Mouse (Mus musculus): ENCODE data around the gene Tvp23b. TPM values are rescaled to one million over a fixed set of nuclear protein-coding genes. Genes with fewer than 3 reads are reported as not detected.

The Tvp23b gene
- polyA plus RNA-seq, 1 experiment from 2014 or later = 29.1 TPM

GRCm38 (mm10) chr11:62919946-62920742 lies 40.9 kb downstream of the Tvp23b start:
- H3K9ac ChIP-seq (replicated peaks) = no peak overlapping the region
- H3K4me3 ChIP-seq (ENCODE audit: low read depth, low read length) = no peak overlapping the region
- no peak overlapping the region for H3K4me2 ChIP-seq (ENCODE audit: low read depth, low read length)
- TF ChIP-seq CTCF (IDR thresholded peaks at IDR 0.05; ENCODE audit: low read depth) (no peak), EP300 (IDR thresholded peaks at IDR 0.05; ENCODE audit: low read depth) (no peak)
- DNase-seq = no peak
- H3K9me3 ChIP-seq (ENCODE audit: low read length) = no peaks in the 10 kb centered on the region
- no peak overlapping the region for H3K27ac ChIP-seq (ENCODE audit: low read depth)
- peaks cover 15% of the 10 kb centered on the region for H3K4me1 ChIP-seq (ENCODE audit: insufficient read depth)
- no peaks in the 10 kb centered on the region for H3K36me3 ChIP-seq (replicated peaks; ENCODE audit: insufficient read depth, low read length)
- no peak for ATAC-seq
- WGBS (ENCODE audit: insufficient replicate concordance) = 71% methylated on average over 6 of the region's 6 CpGs
- H3K27me3 ChIP-seq (ENCODE audit: insufficient read depth, low read length) = no peaks in the 10 kb centered on the region

- no peak overlapping the region for H3K4me3 ChIP-seq (ENCODE audit: low read depth, low read length)
- no peak overlapping the region for H3K9ac ChIP-seq (replicated peaks)
- no peak for DNase-seq
- no peak for ATAC-seq
- no peak overlapping the region for H3K4me2 ChIP-seq (ENCODE audit: low read depth, low read length)
- no peaks in the 10 kb centered on the region for H3K9me3 ChIP-seq (ENCODE audit: low read length)
- no peaks in the 10 kb centered on the region for H3K27me3 ChIP-seq (ENCODE audit: insufficient read depth, low read length)
- H3K36me3 ChIP-seq (replicated peaks; ENCODE audit: insufficient read depth, low read length) = no peaks in the 10 kb centered on the region
- 23% methylated on average over 6 of the region's 6 CpGs for WGBS (ENCODE audit: insufficient replicate concordance)
- TF ChIP-seq EP300 (IDR thresholded peaks at IDR 0.05; ENCODE audit: low read depth) (no peak), CTCF (IDR thresholded peaks at IDR 0.05; ENCODE audit: low read depth) (no peak)
- H3K4me1 ChIP-seq (ENCODE audit: insufficient read depth) = peaks cover 11% of the 10 kb centered on the region
- no peak overlapping the region for H3K27ac ChIP-seq (ENCODE audit: low read depth)
These were observed 41.4 kb downstream of the Tvp23b start for GRCm38 (mm10) chr11:62920743-62921050.

GRCm38 (mm10) chr11:62921052-62921977 lies 42.1 kb downstream of the Tvp23b start:
- Histone ChIP-seq H3K27ac (ENCODE audit: low read depth) (peak overlapping the region; percentile 44; the same call in 1 of the 2 replicates), H3K9ac (replicated peaks) (no peak overlapping the region; the same call in 1 of the 2 replicates), H3K27me3 (ENCODE audit: insufficient read depth, low read length) (no peaks in the 10 kb centered on the region), H3K9me3 (ENCODE audit: low read length) (no peaks in the 10 kb centered on the region), H3K36me3 (replicated peaks; ENCODE audit: insufficient read depth, low read length) (no peaks in the 10 kb centered on the region), H3K4me3 (ENCODE audit: low read depth, low read length) (no peak overlapping the region), H3K4me2 (ENCODE audit: low read depth, low read length) (peak overlapping the region; percentile 52), H3K4me1 (ENCODE audit: insufficient read depth) (peaks cover 5% of the 10 kb centered on the region)
- TF ChIP-seq EP300 (IDR thresholded peaks at IDR 0.05; ENCODE audit: low read depth) = no peak
- peak; percentile 91 for TF ChIP-seq CTCF (IDR thresholded peaks at IDR 0.05; ENCODE audit: low read depth)
- DNase-seq (peak; percentile 84), ATAC-seq (peak; percentile 65)
- 29% methylated on average over 25 of the region's 25 CpGs for WGBS (ENCODE audit: insufficient replicate concordance)

GRCm38 (mm10) chr11:62924091-62924761 lies 45.0 kb downstream of the Tvp23b start:
- Histone ChIP-seq H3K9ac (replicated peaks) (no peak overlapping the region), H3K4me1 (ENCODE audit: insufficient read depth) (no peaks in the 10 kb centered on the region), H3K4me2 (ENCODE audit: low read depth, low read length) (no peak overlapping the region), H3K27me3 (ENCODE audit: insufficient read depth, low read length) (no peaks in the 10 kb centered on the region), H3K9me3 (ENCODE audit: low read length) (no peaks in the 10 kb centered on the region), H3K27ac (ENCODE audit: low read depth) (no peak overlapping the region), H3K4me3 (ENCODE audit: low read depth, low read length) (no peak overlapping the region), H3K36me3 (replicated peaks; ENCODE audit: insufficient read depth, low read length) (no peaks in the 10 kb centered on the region)
- DNase-seq = no peak
- no peak for ATAC-seq
- no peak for TF ChIP-seq CTCF (IDR thresholded peaks at IDR 0.05; ENCODE audit: low read depth)
- TF ChIP-seq EP300 (IDR thresholded peaks at IDR 0.05; ENCODE audit: low read depth) = no peak
- 48% methylated on average over 6 of the region's 6 CpGs for WGBS (ENCODE audit: insufficient replicate concordance)

GRCm38 (mm10) chr11:62929799-62930198 lies 50.5 kb downstream of the Tvp23b start:
- TF ChIP-seq EP300 (IDR thresholded peaks at IDR 0.05; ENCODE audit: low read depth) (peak; percentile 46; the same call in 1 of the 2 replicates), CTCF (IDR thresholded peaks at IDR 0.05; ENCODE audit: low read depth) (peak; percentile 13; the same call in 1 of the 2 replicates)
- DNase-seq (no peak), ATAC-seq (peak; percentile 81)
- no peaks in the 10 kb centered on the region for H3K27me3 ChIP-seq (ENCODE audit: insufficient read depth, low read length)
- H3K36me3 ChIP-seq (replicated peaks; ENCODE audit: insufficient read depth, low read length) = no peaks in the 10 kb centered on the region
- H3K4me3 ChIP-seq (ENCODE audit: low read depth, low read length) = no peak overlapping the region
- H3K9me3 ChIP-seq (ENCODE audit: low read length) = no peaks in the 10 kb centered on the region
- H3K9ac ChIP-seq (replicated peaks) = no peak overlapping the region
- no peak overlapping the region for H3K27ac ChIP-seq (ENCODE audit: low read depth)
- 16% methylated on average over 3 of the region's 3 CpGs for WGBS (ENCODE audit: insufficient replicate concordance)
- H3K4me1 ChIP-seq (ENCODE audit: insufficient read depth) = peaks cover 9% of the 10 kb centered on the region
- H3K4me2 ChIP-seq (ENCODE audit: low read depth, low read length) = no peak overlapping the region

- Histone ChIP-seq H3K4me3 (ENCODE audit: low read depth, low read length) (no peak overlapping the region), H3K36me3 (replicated peaks; ENCODE audit: insufficient read depth, low read length) (no peaks in the 10 kb centered on the region), H3K4me2 (ENCODE audit: low read depth, low read length) (no peak overlapping the region), H3K27me3 (ENCODE audit: insufficient read depth, low read length) (no peaks in the 10 kb centered on the region), H3K9me3 (ENCODE audit: low read length) (no peaks in the 10 kb centered on the region), H3K27ac (ENCODE audit: low read depth) (no peak overlapping the region), H3K4me1 (ENCODE audit: insufficient read depth) (peaks cover 9% of the 10 kb centered on the region), H3K9ac (replicated peaks) (no peak overlapping the region)
- ATAC-seq (no peak), DNase-seq (no peak)
- TF ChIP-seq EP300 (IDR thresholded peaks at IDR 0.05; ENCODE audit: low read depth) = no peak
- TF ChIP-seq CTCF (IDR thresholded peaks at IDR 0.05; ENCODE audit: low read depth) = no peak
- 58% methylated on average over 4 of the region's 4 CpGs for WGBS (ENCODE audit: insufficient replicate concordance)
These were observed 51.3 kb downstream of the Tvp23b start for GRCm38 (mm10) chr11:62930574-62930973.

Measured in liver, postnatal 0 days (tissue).